Mouse (Mus musculus) T-helper 17 cell (primary cell): Measurements from ENCODE around the gene Agfg2.
"Not testable (repeated sequence)": the region's sequence is repeated elsewhere in the genome, so short reads cannot be mapped to it uniquely, and the experiment has no call there.

ENCODE experiments used
- in situ Hi-C, 2 experiments: fragments of 300-600 bp; cut with MboI, MseI; formaldehyde crosslinking; loops; 1 replicate in 1 of 2; 2 replicates in 1 of 2; pipeline ENCODE4 v1.15.1; 2025; ENCODE audit warnings: high pct_unique_total_duplicates in 2 of 2

Gene Agfg2

DNA sequence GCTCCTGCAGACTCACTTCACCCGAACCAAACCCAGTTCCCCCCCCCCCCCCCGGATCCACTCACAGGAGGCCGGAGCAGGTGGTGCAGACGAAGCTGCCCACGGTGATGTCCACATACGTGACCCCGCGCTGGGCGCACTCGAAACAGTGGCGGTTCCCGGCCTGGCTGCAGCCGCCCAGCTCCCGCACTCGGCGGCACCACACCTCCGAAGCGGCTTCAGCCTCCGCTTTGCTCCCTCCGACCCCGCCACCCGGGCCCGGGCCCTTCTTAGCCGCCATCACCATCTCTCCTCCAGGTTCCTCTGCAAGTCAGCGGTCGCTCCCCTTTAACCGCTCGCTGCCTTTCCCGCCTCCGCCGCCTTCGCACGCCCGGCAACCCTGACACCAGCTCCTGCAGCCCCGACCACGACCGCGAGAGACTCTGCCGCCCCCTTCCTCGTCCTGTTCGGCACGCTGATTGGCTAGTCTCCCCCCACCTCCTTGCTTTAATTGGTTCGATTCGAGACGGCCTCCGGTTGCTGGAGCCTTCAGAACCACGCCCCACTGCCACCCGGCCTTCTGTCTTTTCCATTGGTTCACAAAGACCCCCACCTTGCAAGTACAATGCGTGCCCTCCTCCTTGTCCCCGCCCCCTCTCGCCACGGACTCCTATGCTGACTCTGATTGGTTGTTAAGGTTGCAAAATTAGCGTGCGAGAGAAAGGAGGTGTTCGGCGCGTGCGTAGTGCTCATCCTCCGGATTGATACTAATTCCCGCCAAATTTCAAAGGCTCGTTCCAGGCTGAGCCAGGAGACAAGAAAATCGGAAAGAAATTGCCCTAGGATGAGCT lies at the start of gene Agfg2:
TSS of gene Agfg2 (minus strand) at position 433 of the 830 bp plus-strand sequence.
- in situ Hi-C loops = no loop called here

DNA sequence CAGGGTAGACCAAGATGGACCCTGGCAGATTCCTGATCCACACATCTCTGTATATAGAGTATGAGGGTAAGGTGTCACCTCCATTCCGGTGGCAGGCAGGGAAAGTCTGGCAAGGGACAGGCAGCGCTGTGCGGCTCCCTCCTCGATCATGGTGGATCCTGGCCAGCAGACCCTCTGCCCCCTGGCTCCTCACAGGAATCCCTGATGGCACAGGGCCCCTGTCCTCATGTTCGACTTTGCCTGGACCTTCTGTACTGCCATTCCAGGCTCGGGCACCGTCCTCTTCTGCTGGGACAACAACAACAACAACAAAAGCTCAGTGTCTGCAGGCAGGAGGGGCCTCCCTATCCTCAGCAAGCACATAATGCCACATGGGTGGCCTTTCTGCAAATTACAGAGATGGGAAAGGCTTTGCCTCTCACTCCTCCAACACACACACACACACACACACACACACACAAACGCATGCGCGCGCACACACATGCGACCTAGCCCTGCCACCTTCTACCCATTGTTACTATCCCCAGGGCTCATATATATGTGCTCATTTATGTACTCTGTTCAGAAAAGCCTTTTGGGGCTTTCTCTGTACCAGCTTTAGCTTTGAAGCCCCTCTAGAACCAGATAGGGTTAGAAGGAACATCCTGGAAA lies 49.2 kb upstream of the Agfg2 start:
- in situ Hi-C loops = no loop called here

DNA sequence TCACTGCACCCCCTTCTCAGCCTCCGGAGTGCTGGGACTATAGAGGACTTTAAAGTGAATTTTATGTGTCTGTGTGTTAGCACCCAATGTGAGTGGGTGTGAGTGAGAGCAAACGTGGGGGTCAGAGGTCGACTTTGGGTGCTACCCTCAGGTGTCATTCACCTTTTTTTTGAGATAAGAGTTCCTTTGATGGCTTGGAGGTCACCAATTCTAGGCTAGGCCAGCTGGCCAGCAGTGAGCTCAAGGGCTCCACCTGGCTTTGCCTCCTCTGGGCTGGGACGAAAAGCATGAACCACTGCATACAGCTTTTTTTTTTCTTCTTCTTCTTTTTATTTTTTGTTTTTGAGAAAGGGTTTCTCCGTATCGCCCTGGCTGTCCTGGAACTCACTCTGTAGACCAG lies 42.2 kb upstream of the Agfg2 start:
- in situ Hi-C loops = no loop called here

DNA sequence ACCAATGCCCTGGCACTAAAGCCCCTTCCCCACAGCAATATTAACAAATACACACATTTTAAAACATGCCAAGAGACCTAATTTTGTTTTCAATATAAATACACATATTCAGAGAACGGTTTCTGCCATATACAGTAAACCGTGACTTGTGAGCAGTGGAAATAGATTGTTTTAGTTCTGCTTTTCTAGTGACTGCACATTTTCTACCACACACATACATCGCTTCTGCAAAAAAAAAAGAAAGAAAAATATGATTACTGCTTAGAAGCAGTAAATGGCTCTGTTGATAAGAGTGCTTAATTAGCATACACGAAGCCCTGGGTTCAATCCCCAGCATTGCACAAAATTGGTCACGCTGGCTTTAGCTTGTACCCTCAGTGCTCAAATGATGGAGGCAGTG lies 39.3 kb upstream of the Agfg2 start:
- in situ Hi-C loops = no loop called here

DNA sequence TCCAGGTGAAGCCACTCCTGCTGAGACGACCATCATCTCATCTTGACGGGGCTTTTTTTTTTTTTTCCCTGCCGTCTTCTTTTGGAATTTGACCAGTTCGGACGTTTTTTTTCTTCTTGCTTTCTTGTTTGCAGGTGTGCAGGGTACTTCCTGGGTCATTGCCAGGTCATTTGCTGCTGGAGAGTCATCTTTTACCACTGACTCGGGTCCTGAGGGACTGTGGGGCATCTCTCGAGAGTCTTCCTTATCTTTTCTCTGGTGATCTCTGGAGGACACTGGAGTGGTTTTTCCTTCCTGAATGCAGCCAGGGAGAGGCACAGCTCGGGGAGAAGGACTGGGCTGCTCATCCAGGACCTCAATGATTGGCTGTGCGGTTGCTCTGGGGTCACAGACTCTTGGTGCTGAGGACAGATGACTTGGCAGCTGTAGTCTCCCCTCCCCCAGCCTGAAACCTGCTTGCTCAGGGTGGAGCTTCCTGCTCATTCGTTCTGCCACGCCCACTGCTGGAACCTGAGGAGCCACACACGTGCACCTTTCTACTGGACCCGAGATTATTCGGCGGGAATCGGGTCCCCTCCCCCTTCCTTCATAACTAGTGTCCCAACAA lies 36.1 kb upstream of the Agfg2 start:
- in situ Hi-C loops = not testable (repeated sequence)

DNA sequence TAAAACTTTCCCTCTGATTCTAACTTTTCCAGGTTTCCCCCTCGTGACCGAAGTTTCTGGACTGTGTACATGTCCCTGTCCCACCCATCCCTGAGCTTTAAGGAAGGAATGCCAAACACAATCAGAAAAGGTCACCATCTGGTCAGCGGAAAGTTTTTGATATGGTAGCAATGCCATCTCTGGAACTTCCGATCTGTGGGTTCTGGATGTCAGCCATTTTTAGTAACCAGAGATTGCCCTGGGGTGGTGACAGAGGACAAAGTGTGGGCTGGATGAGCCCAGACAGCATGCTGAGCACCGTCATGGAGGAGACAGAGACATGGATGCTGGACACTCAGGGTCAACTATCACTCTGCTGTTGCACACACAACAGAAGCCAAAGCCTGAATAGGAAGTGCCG lies 34.6 kb upstream of the Agfg2 start:
- in situ Hi-C loops = no loop called here

DNA sequence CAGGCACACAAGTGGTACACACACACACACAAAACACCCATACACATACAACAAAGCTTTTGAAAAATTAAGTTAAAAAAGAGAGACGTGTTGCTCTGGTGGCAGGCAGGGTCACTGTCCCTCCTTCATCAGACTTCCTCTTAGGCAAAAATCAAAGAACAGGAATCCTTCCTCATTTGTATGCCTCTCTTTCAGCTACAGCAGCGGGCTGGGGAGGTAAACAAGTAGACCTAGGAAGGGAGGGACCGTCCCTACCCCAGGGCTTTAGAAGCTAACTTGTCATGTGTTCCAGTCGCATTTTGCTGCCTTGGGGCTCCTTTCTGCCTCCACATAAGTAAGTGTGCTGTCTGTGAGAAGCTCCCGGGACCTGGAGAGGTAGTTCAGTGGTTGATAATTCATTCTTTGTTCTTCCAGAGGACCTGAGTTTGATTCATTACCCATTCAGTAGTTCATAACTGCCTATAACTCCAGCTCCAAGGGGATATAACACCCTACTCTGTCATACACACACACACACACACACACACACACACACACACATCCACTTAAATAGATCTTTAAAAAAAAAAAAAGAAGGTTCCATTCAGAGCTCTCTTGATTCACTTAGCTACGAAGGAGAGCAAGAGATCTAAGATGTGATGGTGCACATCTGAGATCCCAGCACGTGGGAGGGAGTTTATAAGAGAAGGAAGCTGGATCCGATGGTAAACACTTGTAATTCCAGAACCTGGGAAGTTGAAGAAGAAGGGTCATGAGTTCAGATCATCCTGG lies 33.7 kb upstream of the Agfg2 start:
- in situ Hi-C loops = no loop called here

DNA sequence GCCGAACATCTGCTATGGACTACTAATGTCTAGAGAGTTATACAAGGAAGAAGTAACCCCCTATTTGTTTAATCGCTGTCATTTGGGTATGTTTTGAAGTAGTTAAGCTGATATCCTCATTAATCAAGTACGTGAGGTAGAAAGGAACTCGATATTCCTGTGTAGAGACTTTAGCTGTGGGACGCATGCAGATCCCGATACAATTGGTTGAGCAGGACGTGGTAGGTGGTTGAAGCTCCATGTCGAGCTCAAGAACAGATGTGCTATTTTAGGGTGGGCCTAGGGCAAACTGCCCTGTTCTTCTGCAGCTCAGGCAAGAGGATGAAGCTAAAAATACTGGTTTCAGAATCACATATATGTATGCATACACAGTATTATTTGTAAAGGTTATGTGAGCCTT lies 31.2 kb upstream of the Agfg2 start:
- in situ Hi-C loops = no loop called here

DNA sequence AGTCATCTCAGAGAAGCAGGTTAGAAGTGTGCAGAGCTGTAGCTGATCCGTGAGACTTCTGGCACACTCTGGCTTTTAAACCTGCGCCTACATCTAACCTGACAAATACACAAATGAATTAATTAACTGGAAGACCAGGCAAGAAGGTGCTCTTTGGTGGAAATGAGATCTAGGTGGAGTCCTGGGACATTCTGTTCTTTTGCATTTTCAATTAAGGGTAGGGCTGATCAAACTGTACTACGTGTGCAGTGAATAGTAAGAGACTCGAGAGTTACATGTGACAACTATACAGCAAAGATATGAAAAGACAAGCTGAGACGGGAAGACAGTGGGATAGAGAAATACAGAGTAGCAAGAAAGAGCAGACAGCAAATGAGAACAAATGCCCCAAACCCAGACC lies 28.9 kb upstream of the Agfg2 start:
- in situ Hi-C loops = no loop called here

DNA sequence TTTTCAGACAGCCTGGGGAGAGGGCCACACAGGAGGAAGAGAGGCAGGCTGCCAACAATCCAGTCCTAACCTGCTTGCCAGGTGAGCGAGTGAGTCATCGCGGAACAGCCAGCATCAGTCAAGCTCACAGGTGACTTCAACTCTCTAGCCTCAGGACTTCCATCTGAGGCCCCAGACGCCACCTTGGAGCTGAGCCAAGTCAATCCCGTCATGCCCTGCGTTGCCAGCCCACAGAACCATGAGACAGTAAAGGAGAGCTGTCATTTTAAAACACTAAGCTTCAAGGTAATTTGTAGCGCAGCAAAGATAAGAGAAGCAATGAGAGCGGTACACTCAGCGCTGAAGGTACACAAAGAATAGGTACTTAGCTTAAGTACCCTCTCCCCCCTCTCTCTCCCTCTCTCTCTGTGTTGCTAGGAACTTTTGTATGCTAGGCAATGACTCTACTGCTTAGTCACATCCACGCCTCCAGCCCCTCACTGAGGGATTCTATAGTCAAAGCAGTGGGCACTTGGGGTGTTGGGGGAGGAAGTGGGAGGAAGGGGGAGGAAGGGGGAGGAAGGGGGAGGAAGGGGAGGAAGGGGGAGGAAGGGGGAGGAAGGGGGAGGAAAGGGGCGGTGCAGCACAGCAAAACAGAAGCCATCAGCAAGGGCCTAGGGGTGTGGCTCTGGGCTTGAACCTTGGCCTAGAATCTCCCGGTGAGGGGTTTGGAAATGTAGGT lies 22.5 kb upstream of the Agfg2 start:
- in situ Hi-C loops = no loop called here

DNA sequence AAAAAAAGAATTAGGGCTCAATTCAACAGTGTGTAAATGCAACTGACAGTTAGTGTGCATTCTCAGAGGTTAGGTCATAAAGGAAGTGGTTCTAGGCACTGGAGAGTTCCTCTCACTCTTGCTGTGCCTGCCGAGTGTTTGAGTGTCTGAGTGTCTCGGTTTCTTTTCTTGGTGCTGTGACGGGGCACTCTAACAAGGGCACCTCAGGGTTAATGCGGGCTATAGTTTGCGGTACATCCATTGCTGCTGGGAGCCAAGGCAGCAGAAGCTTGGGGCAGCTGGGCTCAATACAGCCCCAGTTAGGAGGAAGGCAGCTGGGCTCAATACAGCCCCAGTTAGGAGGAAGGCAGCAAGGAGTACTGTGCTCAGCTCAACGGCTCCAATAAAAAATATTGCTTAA lies 20.7 kb upstream of the Agfg2 start:
- in situ Hi-C loops = no loop called here

DNA sequence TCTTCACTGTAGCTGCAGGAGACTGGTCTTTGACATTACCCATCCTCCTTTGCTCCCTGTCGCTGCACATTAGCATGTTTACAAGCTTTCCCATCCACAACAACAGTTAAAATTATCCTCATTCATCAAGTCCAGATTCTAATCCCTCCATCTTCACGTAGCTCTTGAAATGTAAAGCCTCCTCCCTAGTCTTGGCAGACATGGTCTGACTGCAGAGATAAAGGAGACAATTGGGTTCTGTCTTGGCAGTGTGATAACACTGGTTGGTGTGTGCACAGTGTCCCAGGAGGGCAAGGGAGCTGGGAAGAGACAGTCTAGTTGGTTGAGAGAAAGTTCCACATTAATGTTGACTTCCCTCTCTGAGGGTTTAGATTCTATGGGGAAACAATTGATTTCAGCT lies 15.3 kb upstream of the Agfg2 start:
- in situ Hi-C loops = no loop called here

DNA sequence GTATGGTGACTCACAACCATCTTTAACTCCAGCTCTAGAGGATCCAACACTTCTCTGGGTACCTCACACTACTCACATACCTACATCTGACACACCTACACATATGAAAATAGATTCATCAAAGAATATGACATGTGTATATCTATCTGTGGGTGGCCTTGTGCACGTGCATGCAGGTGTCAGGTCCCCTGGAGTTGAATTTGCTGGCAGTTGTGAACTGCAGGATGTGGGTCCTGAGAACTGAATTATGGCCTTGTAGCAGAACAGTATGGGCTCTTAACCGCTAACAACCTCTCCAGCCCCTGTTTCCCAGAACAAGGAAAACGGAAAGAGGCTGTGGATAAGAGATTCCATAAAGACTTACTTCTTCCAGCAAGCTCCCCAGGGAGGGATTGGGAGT lies 14.6 kb upstream of the Agfg2 start:
- in situ Hi-C loops = no loop called here

DNA sequence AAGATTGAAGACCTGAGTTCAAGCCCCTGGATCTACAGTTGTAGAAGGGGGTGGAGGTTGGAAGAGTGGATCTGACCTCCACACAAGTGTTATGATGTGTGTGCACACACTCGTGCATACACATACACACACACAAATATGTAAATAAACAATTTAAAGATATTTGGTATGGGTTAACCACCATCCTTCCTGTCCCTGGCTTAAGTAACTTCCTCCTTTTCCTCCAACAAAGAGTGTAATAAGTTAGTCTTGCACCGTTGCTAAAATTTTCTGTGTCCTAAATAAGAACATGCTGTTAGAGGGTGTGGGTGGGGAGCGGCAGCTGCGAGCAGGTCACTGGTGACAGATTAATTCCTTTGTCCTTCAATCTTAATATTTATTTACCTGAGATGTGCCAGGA lies 11.4 kb upstream of the Agfg2 start:
- in situ Hi-C loops = no loop called here

DNA sequence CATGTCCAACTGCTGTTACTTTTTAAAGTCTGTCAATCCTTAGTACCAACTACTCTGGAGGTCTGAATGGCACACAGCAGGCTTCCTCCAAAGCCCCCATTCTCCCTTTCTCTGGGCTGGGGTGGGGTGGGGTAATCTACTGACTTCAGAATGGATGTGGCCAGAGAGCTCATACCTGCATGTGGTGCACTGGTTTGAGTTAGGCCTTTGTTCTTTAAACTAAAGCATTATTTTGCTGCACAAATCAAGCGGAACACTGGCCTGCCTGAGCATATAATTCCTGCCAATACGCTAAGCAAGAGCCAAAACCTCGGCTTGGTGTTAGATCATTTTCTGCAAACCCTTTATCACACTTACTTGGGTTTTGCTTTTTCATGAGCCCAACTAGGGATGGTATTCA lies 10.3 kb upstream of the Agfg2 start:
- in situ Hi-C loops = no loop called here

DNA sequence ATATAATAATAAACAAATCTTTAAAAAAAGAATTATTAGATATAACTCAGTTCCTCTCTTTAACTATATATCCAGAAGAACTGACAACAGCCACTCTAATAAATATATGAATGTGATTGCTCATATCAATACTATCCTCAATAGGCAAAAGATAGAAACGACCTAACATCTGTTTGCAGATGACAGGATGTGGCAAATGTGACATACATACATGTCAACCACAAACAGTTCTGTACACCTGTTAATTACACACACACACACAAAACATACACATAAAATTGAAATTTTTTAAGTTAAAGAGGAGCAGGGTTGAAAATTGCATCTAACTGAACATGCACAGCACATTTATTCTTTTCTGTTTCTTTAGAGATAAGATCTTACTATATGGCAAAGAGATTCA lies 7.4 kb upstream of the Agfg2 start:
- in situ Hi-C loops = no loop called here

DNA sequence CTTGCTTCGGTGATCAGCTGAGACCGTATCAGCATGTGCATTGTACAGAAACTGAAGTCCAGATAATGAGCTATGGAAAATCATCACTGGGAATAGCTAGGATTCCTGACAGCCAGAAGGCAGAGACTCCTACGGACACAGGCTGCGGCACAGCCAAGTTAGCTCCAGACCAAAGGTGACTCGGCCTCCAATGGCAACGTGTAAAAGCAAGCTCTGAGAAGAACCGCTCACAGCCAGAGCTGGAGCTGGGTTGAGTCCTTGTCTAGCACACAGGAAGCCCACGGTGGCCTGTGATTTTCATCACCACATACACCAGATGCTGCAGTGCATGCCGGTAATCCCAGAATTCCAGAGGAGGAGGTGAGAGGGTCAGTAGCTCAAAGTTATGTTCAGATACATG lies 6.0 kb upstream of the Agfg2 start:
- in situ Hi-C loops = no loop called here

DNA sequence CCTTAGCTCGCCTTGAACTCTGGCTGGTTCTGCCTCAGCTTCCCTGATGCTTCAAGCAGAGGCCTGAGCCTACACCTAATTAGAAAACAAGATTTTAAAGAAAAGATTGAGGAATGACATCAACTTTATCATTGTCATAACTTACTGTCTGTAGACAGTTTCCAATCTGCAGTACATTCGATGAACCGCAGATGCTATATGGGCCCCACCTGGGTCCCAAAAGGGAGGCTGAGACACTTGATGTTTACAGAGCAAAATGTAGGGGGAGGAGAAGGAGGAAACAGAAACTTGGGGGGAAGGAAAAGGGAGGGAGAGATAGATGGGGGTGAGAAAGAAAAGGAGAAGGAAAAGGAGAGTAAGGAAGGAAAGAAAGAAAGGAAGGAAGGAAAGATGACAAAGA lies 5.4 kb upstream of the Agfg2 start:
- in situ Hi-C loops = no loop called here

DNA sequence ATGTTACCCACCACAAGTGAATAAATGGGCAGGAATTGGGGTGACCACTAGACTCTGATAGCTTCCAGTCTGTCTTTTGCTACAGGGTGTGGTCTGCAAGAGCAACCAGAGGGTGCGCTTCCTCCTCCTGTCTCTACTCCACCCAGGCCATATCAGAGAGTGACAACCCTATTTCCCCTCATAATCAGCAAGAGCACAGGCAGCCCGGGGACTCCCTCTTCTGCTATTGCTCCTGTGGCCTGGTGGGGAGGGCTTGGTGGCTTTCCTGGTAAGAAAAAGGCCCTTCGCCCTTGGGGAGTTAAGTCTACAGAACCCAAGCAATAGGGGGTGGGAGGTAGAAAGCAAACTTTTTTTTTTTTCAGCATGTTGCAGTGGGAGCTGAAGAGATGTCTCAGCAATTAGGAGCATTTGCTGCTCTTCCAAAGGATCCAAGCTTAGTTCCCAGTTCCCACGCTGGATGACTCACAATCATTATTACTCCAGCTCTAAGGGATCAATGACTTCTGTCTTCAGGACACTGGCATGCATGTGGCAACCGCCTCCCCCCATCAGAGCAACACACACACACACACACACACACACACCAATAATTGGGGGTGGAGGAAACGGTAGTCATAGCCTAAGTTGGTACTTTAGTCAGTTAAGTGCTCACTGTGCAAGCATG lies 1.7 kb upstream of the Agfg2 start:
- in situ Hi-C loops = no loop called here

DNA sequence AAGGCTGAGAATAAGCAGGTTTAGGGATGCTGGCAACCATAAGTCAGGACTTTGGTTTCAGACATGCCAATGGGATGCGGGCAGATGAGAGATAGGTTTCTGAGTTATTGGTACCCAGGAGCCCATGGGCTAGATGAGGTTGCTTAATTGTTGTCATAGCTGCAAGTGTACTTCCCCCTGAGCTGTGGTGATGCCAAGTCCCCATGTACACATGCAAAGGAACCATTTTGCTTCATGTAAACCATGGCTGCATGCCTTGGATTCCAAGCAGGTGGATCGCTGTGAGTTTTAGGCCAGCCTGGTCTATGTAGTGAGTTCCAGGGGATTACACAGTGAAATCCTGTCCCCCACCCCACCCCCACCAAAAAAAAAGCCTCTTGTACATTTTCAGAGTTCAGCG lies 1.1 kb upstream of the Agfg2 start:
- in situ Hi-C loops = no loop called here
